Mouse (Mus musculus) olfactory bulb, adult 2 months (tissue): ENCODE measurements at regions not wholly inside any gene's neighbourhood (a gene's known extent, or its start where the extent isn't known, plus 50 kb on each side); places are given as distances from the start of the nearest gene placed in this dataset.

Experiments
- H3K27ac ChIP-seq: fragments of 200-500 bp; 2 replicates; pipeline ENCODE4 v1.5.1; 2012; ENCODE audit warnings: low read depth, low read length; ENCODE audit not compliant: insufficient read depth
- H3K4me1 ChIP-seq: fragments of 200-500 bp; 2 replicates; pipeline ENCODE4 v1.6.1; 2012; ENCODE audit warnings: low read length; ENCODE audit not compliant: control insufficient read depth, insufficient read depth
- H3K4me3 ChIP-seq: fragments of 200-500 bp; 2 replicates; pipeline ENCODE4 v1.5.1; 2012; ENCODE audit warnings: mild to moderate bottlenecking, low read depth, low read length, moderate library complexity; ENCODE audit not compliant: insufficient read depth
- CTCF ChIP-seq: fragments of 200-500 bp; IDR thresholded peaks from 2 replicates; pipeline ENCODE4 v1.5.1; 2012; ENCODE audit warnings: low read depth, mild to moderate bottlenecking, low read length, moderate library complexity; ENCODE audit not compliant: insufficient read depth
- POLR2A ChIP-seq: fragments of 200-500 bp; IDR thresholded peaks from 2 replicates; pipeline ENCODE4 v1.6.1; 2012; ENCODE audit warnings: mild to moderate bottlenecking, low read depth, low read length, moderate library complexity; ENCODE audit not compliant: insufficient read depth
- WGBS: fragments of 180-500 bp; shearing (Covaris S2); methylation state at CpG from one replicate; pipeline ENCODE4 v1.1.7; 2018; 5-methylcytosine and 5-hydroxymethylcytosine counted together

- WGBS = 73% methylated on average over 12 of the region's 12 CpGs
- no peak for TF ChIP-seq POLR2A
- TF ChIP-seq CTCF = no peak
- Histone ChIP-seq H3K27ac (no peak overlapping the region), H3K4me1 (peaks cover 5% of the 10 kb centered on the region; the same call in 1 of the 2 replicates), H3K4me3 (no peak overlapping the region)
These were observed 348.5 kb upstream of the 5930422O12Rik start for GRCm38 (mm10) chr8:33079867-33080585.

GRCm38 (mm10) chr8:33081941-33082340 lies 346.6 kb upstream of the 5930422O12Rik start:
- H3K27ac ChIP-seq = no peak overlapping the region
- TF ChIP-seq POLR2A (no peak), CTCF (no peak)
- H3K4me1 ChIP-seq = peaks cover 2% of the 10 kb centered on the region; the same call in 1 of the 2 replicates
- H3K4me3 ChIP-seq = no peak overlapping the region
- 60% methylated on average over 4 of the region's 4 CpGs for WGBS

GRCm38 (mm10) chr8:33085461-33085860 lies 343.0 kb upstream of the 5930422O12Rik start:
- TF ChIP-seq CTCF = no peak
- TF ChIP-seq POLR2A = no peak
- Histone ChIP-seq H3K27ac (no peak overlapping the region), H3K4me3 (no peak overlapping the region), H3K4me1 (no peaks in the 10 kb centered on the region)
- 57% methylated on average over 5 of the region's 5 CpGs for WGBS

- no peak overlapping the region for H3K4me3 ChIP-seq
- H3K4me1 ChIP-seq = no peaks in the 10 kb centered on the region
- no peak for TF ChIP-seq POLR2A
- TF ChIP-seq CTCF = no peak
- WGBS = 60% methylated on average over 3 of the region's 3 CpGs
- H3K27ac ChIP-seq = no peak overlapping the region
These were observed 338.8 kb upstream of the 5930422O12Rik start for GRCm38 (mm10) chr8:33089731-33090130.

- H3K27ac ChIP-seq = no peak overlapping the region
- TF ChIP-seq POLR2A = no peak
- no peak for TF ChIP-seq CTCF
- WGBS = 92% methylated on average over 3 of the region's 3 CpGs
- no peaks in the 10 kb centered on the region for H3K4me1 ChIP-seq
- H3K4me3 ChIP-seq = no peak overlapping the region
These were observed 319.6 kb upstream of the 5930422O12Rik start for GRCm38 (mm10) chr8:33108914-33109313.

GRCm38 (mm10) chr8:33115271-33116236 lies 313.0 kb upstream of the 5930422O12Rik start:
- H3K4me3 ChIP-seq = no peak overlapping the region
- WGBS = 69% methylated on average over 17 of the region's 17 CpGs
- H3K4me1 ChIP-seq = no peaks in the 10 kb centered on the region
- H3K27ac ChIP-seq = no peak overlapping the region
- TF ChIP-seq POLR2A (no peak), CTCF (no peak)

GRCm38 (mm10) chr8:33123061-33123587 lies 305.4 kb upstream of the 5930422O12Rik start:
- 73% methylated on average over 3 of the region's 3 CpGs for WGBS
- H3K4me3 ChIP-seq = no peak overlapping the region
- no peak for TF ChIP-seq POLR2A
- no peak for TF ChIP-seq CTCF
- no peaks in the 10 kb centered on the region for H3K4me1 ChIP-seq
- H3K27ac ChIP-seq = no peak overlapping the region

- WGBS = 89% methylated on average over 2 of the region's 2 CpGs
- H3K27ac ChIP-seq = no peak overlapping the region
- no peak for TF ChIP-seq POLR2A
- no peak for TF ChIP-seq CTCF
- H3K4me1 ChIP-seq = no peaks in the 10 kb centered on the region
- no peak overlapping the region for H3K4me3 ChIP-seq
These were observed 301.5 kb upstream of the 5930422O12Rik start for GRCm38 (mm10) chr8:33126981-33127380.

GRCm38 (mm10) chr8:33138874-33139273 lies 289.6 kb upstream of the 5930422O12Rik start:
- Histone ChIP-seq H3K27ac (no peak overlapping the region), H3K4me3 (no peak overlapping the region), H3K4me1 (no peaks in the 10 kb centered on the region)
- 10% methylated on average over 2 of the region's 2 CpGs for WGBS
- TF ChIP-seq CTCF (no peak), POLR2A (no peak)
